Comparison of ENCODE assay signal across 8 mouse cellular contexts in genomic region chr15:78634095-78634737, GRCm38 (mm10). TPM values are rescaled to one million over a fixed set of nuclear protein-coding genes. Genes with fewer than 3 reads are reported as not detected.
A peak's percentile ranks its signal among the peaks of the same experiment; 100 is the strongest.
DNase-seq lines count a peak whose midpoint lies in the region; ATAC-seq lines count a peak whose summit lies in the region.

No protein-coding gene starts in this region.

- no peaks in the 10 kb centered on the region for H3K36me3 ChIP-seq in intestine, embryonic 14.5 days (ENCODE audit: control insufficient read depth, insufficient read depth, low read length)
- H3K36me3 ChIP-seq in intestine, embryonic 16.5 days (ENCODE audit: control insufficient read depth, insufficient read depth, low read length) = no peaks in the 10 kb centered on the region
- H3K36me3 ChIP-seq in midbrain, embryonic 16.5 days (ENCODE audit: control insufficient read depth, insufficient read depth, low read length) = no peaks in the 10 kb centered on the region

- H3K9ac ChIP-seq in intestine, embryonic 14.5 days (ENCODE audit: low read length) = no peak overlapping the region
- H3K9ac ChIP-seq in intestine, embryonic 16.5 days (ENCODE audit: low read depth, low read length) = no peak overlapping the region
- 0 out of 2 replicates have a peak overlapping the region, but pooled peaks have one; percentile 21 for H3K9ac ChIP-seq in midbrain, embryonic 16.5 days (ENCODE audit: low read depth, low read length)

- H3K4me3 ChIP-seq in intestine, embryonic 14.5 days (ENCODE audit: low read depth, low read length) = no peak overlapping the region
- H3K4me3 ChIP-seq in intestine, embryonic 16.5 days (ENCODE audit: low read length) = no peak overlapping the region
- no peak overlapping the region for H3K4me3 ChIP-seq in midbrain, embryonic 16.5 days (ENCODE audit: low read depth, low read length)

- H3K4me2 ChIP-seq in intestine, embryonic 14.5 days (ENCODE audit: low read length) = no peak overlapping the region
- H3K4me2 ChIP-seq in intestine, embryonic 16.5 days (ENCODE audit: low read depth, low read length) = no peak overlapping the region
- no peak overlapping the region for H3K4me2 ChIP-seq in midbrain, embryonic 16.5 days (ENCODE audit: low read length)

- H3K27ac ChIP-seq in intestine, embryonic 14.5 days (ENCODE audit: low read depth) = no peak overlapping the region
- H3K27ac ChIP-seq in intestine, embryonic 16.5 days (ENCODE audit: low read length) = no peak overlapping the region
- peak overlapping the region; percentile 65 for H3K27ac ChIP-seq in midbrain, embryonic 16.5 days (ENCODE audit: low read length)

- 0 out of 2 replicates have a peak, but pooled peaks cover 4% of the 10 kb centered on the region for H3K27me3 ChIP-seq in intestine, embryonic 14.5 days (replicated peaks; ENCODE audit: control insufficient read depth, insufficient read depth, low read length)
- H3K27me3 ChIP-seq in intestine, embryonic 16.5 days (replicated peaks; ENCODE audit: control insufficient read depth, insufficient read depth, low read length) = 0 out of 2 replicates have a peak, but pooled peaks cover 2% of the 10 kb centered on the region
- H3K27me3 ChIP-seq in midbrain, embryonic 16.5 days (ENCODE audit: control insufficient read depth, insufficient read depth, low read depth, low read length) = no peaks in the 10 kb centered on the region

- no peaks in the 10 kb centered on the region for H3K9me3 ChIP-seq in intestine, embryonic 14.5 days (ENCODE audit: control insufficient read depth, low read length)
- H3K9me3 ChIP-seq in intestine, embryonic 16.5 days (ENCODE audit: control insufficient read depth, low read length) = no peaks in the 10 kb centered on the region
- H3K9me3 ChIP-seq in midbrain, embryonic 16.5 days (replicated peaks; ENCODE audit: control insufficient read depth, low read length, poor library complexity, severe bottlenecking) = no peaks in the 10 kb centered on the region

- H3K4me1 ChIP-seq in intestine, embryonic 14.5 days (replicated peaks; ENCODE audit: control insufficient read depth, insufficient read depth, low read length) = no peaks in the 10 kb centered on the region
- no peaks in the 10 kb centered on the region for H3K4me1 ChIP-seq in intestine, embryonic 16.5 days (ENCODE audit: control insufficient read depth, insufficient read depth, low read length)
- peaks cover 25% of the 10 kb centered on the region for H3K4me1 ChIP-seq in midbrain, embryonic 16.5 days (ENCODE audit: control insufficient read depth, insufficient read depth, low read length)

- DNase-seq in intestine, embryonic 14.5 days (ENCODE audit: low spot score) = peak; percentile 63
- DNase-seq in embryo, embryonic 9.5 days (ENCODE audit: extremely low spot score) = peak; percentile 65
- DNase-seq in induced T-regulatory cell, adult 2 months (ENCODE audit: low read depth) = peak; percentile 45

- WGBS in intestine, embryonic 14.5 days = 38% methylated on average over 10 of the region's 10 CpGs
- WGBS in intestine, embryonic 16.5 days = 29% methylated on average over 10 of the region's 10 CpGs
- WGBS in midbrain, embryonic 16.5 days = 26% methylated on average over 10 of the region's 10 CpGs

- ATAC-seq in intestine, embryonic 14.5 days (replicated peaks; ENCODE audit: low FRiP score, low TSS enrichment, low read depth) = peak; percentile 57; the same call in 1 of the 2 replicates
- no peak for ATAC-seq in intestine, embryonic 16.5 days
- peak; percentile 72 for ATAC-seq in midbrain, embryonic 16.5 days
- ATAC-seq in erythroid progenitor cell, adult 5-6 weeks (replicated peaks; ENCODE audit: low FRiP score, poor library complexity, severe bottlenecking) = no peak
- no peak for ATAC-seq in megakaryocyte progenitor cell, adult 5-6 weeks (replicated peaks; ENCODE audit: poor library complexity)
- no peak for ATAC-seq in megakaryocyte, adult 5-6 weeks (ENCODE audit: poor library complexity, severe bottlenecking)

RNA-seq across cellular contexts. Expression of gene Cyth4, which starts 37.4 kb away (rescaled TPM):
- polyA plus RNA-seq in intestine, embryonic 14.5 days (2014; fragmentation: Nextera tagmentation; extraction: Ambion mirVana) = 3.5 and 4.3 TPM in 2 replicates
- 7.2 and 8.5 TPM in 2 replicates for polyA plus RNA-seq in intestine, embryonic 16.5 days (2015; fragmentation: Nextera tagmentation; extraction: Ambion mirVana)
- 5.0 and 5.3 TPM in 2 replicates for polyA plus RNA-seq in midbrain, embryonic 16.5 days (2015; fragmentation: Nextera tagmentation; extraction: Ambion mirVana)
- 11.2 and 18.4 TPM in 2 replicates for total RNA-seq in erythroid progenitor cell, adult 5-6 weeks (2015; ENCODE audit: low replicate concordance)
- 16.3 and 20.8 TPM in 2 replicates for total RNA-seq in erythroid progenitor cell, adult 5-6 weeks (2017; ENCODE audit: low replicate concordance)
- total RNA-seq in megakaryocyte progenitor cell, adult 5-6 weeks (2015) = 34.6 and 45.8 TPM in 2 replicates
- 74.9 and 87.2 TPM in 2 replicates for total RNA-seq in megakaryocyte progenitor cell, adult 5-6 weeks (2017)
- 137 and 141 TPM in 2 replicates for total RNA-seq in megakaryocyte, adult 5-6 weeks (2015)
- 263 and 285 TPM in 2 replicates for total RNA-seq in megakaryocyte, adult 5-6 weeks (2017)

Comparison
In these comparisons a context has a peak if more than half of its experiments do, and no peak if none do; other contexts are left out.
1. ATAC-seq: peak in intestine, embryonic 14.5 days (single experiment) and midbrain, embryonic 16.5 days (single experiment); none in intestine, embryonic 16.5 days (single experiment), erythroid progenitor cell, adult 5-6 weeks (single experiment), megakaryocyte progenitor cell, adult 5-6 weeks (single experiment) and megakaryocyte, adult 5-6 weeks (single experiment).
2. Peak in every context shown above with its lines, with median percentiles within 50 percentile points of each other: DNase-seq.